Mouse (Mus musculus) cerebellum, adult (tissue): Measurements from ENCODE around the gene Pygo2.
"Not testable (repeated sequence)": the region's sequence is repeated elsewhere in the genome, so short reads cannot be mapped to it uniquely, and the experiment has no call there.

Source experiments
- ATAC-seq: cut with Nextera tagmentation; 2 replicates; pipeline ENCODE4 v1.9.2; 2017; ENCODE audit warnings: mild to moderate bottlenecking, moderate library complexity, mixed read lengths; ENCODE audit not compliant: insufficient number of reproducible peaks, low FRiP score, low TSS enrichment

The Pygo2 gene

DNA sequence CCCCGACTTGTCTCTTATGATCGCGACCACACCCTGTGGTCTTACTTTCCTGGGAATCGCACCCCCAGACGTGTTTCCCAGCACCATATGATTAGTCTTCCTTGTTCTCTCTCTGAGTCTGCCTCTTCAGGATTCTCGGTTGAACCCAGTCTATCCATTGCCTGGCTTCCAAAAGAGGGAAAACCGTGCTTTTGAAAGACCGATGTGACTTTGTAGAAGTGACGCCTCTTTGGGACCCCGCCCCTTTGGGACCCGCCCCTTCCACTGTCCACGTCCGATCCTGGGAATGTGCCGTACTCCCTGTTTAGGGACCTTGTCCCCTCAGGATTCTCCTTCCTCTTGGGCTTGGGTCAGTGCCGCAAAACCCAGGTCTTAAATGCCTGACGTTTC is 11.2 kb upstream of the Pygo2 start:
- no peak for ATAC-seq

DNA sequence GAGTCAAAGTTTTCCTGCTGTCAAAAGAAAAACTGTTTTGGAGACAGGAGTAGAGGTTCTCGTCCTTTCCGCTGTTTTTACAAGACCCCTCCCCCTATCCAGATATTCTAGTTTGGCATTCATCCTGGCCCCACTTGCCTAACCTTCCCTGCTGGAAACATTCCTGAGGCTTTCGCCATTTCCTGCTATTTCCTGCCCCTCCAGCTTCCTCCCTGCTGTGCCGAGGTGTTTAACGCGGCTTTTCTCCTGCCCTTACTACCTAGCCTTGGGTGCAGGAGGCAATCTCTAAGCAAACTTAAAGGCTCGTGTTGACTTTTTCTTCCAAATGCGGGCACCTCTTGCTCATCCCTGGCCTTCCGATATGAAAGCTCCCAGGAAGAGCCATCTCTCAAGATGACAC is 10.4 kb upstream of the Pygo2 start:
- no peak for ATAC-seq

DNA sequence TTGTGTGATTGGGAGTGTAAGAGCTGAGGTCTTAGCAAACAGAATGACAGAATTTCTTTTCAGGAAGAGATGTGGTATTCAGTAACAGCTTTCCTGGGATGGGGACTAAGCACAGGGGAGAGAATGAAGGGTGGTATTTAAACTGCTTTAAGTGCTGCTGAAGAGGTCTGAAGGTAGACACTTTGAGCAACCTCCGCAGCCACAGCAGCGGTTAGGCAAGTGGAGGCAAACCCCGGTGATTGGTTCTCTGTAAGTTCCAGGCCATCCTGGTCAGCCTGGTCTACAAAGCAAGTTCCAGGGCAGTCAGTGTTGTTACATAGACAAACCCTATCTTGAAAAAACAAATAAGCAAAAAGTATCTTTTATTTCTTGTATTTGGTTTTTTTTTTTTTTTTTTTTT is 10.0 kb upstream of the Pygo2 start:
- no peak for ATAC-seq

DNA sequence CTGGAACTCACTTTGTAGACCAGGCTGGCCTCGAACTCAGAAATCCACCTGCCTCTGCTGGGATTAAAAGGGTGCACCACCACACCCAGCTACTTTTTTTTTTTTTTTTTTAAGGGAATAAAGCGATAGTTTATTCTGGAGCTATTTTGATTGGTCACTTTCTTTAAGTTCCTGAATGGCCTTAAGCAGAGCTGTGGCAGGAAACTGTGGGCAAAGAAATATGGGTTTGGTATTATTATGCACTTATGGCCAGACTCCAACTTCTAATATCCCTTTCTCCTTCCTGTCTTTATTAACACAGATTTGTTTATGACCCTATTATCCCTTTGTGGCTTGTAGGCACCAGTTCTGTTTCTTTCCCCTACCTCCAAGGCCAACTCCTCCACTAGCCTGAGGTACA is 9.6 kb upstream of the Pygo2 start:
- ATAC-seq: no peak

DNA sequence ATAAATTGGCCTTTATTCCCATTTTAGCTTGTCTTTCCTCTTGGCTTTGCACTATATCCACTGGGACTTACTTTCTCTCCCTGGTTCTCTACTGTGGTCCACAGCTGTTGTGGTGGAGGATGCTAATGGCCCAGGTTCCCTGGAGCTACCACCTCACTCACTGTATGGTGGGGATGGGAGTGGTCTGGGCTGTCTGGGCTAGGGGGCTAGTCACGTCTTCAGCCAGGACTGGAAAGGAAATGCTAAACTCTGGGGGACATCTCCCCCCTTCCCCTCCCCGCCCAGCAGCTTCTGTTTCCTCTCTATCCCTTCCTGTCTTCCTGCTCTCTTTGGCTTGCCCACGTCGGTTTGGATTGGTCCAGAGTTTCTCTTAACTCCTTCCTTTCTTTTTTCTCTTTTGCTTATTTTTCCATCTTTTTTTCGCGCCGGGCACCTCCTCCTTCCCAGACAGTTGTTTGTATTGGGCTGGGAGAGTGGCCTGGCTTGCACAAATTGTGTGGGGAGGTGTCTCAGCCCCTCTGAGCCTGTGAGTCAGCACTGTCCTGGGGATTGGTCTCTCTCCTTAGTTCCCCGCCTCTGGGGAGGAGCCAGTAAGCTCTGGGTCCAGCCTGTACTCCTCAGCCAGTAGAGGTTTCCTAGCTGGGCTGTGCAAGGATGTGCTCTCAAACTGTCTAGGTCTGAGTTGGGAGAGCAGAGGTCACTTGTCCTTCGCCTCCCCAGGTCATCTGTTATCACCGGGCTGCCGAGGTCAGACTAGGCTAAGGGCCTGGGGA is 8.8 kb upstream of the Pygo2 start:
- peak; percentile 74 for ATAC-seq

DNA sequence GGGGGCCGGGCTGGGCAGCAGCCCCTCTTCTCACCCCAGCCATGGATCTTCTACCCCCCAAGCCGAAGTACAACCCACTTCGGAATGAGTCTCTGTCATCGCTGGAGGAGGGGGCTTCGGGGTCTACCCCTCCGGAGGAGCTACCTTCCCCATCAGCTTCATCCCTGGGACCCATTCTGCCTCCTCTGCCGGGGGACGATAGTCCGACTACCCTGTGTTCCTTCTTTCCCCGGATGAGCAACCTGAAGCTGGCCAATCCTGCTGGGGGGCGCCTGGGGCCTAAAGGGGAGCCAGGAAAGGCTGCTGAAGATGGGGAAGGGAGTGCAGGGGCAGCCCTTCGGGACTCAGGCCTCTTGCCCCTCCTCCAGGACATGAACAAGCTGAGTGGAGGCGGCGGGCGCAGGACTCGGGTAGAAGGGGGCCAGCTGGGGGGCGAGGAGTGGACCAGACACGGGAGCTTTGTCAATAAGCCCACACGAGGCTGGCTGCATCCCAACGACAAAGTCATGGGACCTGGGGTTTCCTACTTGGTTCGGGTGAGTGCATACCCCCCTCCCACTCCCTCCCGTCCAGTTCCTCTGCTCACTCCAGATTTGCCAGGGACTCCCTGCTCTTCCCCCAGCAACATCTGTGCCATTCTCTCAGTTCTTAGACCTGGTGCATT is 8.1 kb upstream of the Pygo2 start:
- ATAC-seq: no peak

DNA sequence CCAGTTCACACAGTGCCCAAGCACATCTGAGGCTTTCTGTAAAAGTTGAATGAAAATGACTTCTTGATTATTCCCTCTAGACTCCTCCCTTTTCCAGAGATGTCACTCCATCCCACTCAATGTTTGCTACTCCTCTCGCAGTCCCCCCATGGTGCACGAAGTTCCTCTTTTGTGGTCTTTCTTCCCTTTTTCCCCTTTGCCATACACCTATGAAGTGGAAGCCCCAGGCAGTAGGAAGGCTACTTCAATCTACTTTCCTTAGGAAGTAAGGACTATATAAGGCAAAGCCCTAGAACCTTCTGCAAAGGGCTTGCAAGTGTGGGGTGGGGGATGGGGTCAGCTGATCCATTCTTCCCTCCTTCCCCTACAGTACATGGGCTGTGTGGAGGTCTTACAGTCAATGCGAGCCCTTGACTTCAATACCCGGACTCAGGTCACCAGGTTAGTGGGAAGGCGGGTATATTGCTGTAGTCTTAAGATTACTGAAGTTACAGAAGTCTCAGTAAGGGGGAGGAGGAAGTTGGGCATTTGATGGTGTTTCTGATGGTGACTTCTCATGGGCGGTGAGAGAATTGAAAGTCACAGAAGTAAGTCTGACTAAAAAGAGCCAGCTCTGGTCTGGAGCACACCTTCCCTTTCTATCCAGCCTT is 7.3 kb upstream of the Pygo2 start:
- no peak for ATAC-seq

DNA sequence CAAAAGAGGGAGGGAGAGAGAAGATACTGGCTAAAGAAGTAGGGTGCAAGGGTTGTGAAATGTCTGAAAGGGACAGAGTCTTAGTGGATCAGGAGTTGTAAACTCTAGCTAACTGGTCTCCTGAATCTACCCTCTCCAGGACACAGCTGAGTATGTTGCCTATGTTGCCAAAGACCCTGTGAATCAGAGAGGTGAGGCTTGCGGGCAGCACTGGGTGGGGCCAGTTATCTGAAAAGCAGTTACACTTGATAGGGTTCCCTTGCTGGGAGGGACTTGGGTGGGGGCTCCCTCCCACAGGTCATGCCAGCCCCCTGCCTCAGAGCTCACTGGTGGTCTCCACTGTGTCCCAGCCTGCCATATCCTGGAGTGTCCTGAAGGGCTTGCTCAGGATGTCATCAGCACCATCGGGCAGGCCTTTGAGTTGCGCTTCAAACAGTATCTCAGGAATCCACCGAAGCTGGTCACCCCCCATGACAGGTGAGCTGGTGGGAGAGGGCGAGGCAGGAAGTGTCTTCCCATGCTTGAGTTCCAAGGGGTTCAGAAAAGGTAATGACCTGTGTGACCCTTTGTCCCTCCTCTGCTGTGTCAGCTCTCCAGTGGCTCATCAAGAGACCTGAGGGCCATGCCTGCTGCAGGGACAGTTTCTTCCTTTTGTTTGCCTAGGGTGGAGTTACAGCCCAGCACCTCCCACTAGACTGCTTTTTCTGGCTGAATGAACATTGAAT is 5.4 kb upstream of the Pygo2 start:
- ATAC-seq: no peak

DNA sequence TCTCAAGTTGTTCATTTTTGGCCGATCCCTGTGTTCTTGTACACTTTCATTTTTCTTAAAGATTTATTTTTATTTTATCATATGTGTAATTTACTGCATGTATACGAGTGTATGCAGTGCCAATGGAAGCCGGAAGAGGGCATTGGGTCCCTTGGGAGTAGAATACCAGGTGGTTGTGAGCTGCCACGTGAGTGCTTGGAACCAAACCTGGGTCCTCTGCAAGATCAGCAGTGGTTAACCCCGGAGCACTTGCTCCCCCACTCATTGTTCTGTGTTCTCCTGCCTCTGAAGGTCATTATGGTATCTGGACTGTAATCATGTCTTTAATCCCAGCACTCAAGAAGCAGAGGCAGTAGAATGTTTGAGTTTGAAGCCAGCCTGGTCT is 4.9 kb upstream of the Pygo2 start:
- no peak for ATAC-seq

DNA sequence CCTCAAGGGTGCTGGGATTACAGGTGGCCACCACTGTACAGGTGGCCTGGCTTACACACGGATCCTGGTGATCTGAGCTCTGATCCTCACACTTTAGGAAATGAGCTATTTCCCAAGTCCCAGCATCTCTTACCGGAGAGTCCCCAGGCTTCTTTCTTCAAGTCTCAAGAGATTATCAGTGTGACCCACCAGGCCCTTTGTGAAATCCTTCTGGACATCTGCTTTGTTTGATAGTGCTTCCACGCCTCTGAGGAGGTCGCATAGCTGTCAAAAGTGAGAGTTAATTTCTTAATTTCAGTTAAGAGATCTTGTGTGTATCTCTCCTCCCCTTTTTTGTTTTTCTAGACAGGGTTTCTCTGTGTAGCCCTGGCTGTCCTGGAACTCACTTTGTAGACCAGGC is 4.1 kb upstream of the Pygo2 start:
- ATAC-seq: no peak

DNA sequence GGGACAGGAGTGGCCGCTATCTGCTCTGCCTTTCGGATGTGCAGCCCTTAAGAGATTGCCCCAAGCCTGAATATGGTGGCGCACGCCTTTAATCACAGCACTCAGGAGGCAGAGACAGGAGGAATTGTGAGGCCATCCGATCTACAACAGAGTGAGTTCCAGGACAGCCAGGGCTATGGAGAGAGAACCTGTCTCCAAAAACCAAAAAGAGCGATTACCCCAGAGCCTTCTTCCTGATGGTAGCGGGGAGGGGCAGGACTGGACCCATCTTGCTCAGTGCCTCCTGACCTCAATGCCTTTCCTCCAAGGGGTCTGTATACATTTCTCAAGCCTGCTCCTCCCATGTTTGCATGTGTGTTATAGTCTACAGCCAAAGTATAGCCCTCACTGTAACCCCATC is 993 bp upstream of the Pygo2 start:
- not testable (repeated sequence) for ATAC-seq

DNA sequence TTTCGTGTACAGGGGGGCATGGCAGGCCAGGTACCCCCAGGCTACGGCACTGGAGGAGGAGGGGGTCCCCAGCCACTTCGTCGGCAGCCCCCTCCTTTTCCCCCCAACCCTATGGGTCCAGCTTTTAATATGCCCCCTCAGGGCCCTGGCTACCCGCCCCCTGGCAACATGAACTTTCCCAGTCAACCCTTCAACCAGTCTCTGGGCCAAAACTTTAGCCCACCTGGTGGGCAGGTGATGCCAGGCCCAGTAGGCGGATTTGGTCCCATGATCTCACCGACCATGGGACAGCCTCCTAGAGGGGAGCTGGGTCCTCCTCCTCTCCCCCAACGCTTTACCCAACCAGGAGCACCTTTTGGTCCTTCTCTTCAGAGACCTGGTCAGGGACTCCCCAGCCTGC is 2.6 kb downstream of the Pygo2 start:
- ATAC-seq: no peak

DNA sequence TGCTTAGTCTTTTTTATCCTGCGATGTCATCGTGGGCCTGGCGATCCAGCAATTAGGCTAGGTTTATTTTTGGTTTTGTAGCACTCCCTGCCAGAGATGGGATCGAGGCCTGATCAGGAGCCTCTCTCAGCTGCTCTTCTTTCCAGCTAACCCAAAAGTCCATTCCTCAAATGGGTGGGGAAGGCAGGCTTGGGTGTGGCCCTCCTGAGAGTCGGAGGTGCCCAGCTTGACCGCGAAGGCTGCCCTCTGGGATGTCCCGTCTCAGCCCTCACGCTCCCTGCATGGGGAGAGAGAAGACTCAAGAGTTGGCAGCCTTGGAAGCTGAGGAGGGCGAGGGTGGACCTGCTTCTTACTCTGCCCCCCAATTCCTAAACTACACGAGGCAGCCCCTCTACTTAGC is 4.5 kb downstream of the Pygo2 start:
- no peak for ATAC-seq

DNA sequence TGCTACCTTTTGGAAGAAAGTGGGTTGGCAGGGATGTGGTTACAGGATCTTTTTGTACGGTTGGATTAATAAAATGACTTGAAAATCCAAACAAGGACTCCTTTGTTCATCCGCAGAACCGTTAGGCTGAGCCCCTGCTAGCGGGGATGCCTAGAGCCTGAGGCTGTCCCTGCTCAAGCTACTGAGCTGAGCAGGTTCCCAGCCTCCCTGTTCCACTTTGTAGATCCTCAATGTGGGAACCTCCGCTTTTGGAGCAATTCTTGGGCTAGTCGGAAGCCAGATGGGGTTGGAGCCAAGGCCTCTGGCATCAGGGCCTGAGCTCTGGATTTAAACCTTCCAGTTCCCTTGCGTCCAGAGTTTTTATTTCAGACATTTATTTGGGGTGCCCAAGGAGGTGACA is 5.0 kb downstream of the Pygo2 start:
- no peak for ATAC-seq

DNA sequence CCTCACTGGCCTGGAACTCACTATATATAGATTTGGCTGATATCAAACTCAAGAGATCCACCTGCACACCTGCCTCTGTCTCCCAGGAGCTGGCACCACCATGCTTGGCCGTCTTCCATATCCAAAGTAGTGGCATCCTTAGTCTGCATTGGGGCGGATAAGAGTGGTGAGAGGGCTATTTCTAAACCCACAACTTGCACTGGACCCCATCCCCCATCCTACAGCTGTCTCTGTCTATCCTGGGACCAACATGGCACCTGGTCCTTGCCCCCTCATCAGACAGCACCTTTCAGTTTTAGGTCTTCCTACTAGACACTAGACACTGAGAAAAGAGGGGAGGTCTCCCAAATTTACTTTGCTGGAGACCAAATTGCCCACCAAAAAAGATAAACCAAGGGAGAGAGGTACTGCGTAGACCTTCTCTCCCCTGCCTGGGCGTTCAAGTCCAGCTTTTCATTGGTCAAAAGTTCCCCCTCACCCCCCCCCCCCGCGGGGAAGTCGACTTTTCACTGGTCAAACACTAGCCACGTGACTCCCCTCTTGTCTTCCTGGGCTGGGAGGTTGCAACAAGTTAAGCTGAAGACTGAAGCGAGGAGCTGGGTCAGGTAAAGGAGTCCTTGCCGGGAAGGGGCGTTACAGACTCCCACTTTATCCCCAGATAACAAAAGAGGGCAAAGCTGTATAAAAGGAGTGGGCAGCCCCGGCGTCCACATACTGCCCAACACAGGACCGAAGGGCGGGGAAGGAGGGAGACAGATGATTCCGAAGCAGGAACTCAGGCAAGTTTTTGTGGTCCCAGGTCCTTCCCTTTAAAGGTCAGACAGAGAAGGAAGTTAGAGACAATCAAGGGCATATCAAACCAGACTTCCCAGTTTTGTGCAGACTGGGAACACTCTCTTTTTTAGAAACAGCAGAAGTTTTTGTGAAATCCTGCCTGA is 6.4 kb downstream of the Pygo2 start, which contains the start of gene Pbxip1:
Gene Pbxip1 (plus strand): TSS at position 531 of the 938 bp plus-strand sequence.
- ATAC-seq: no peak

DNA sequence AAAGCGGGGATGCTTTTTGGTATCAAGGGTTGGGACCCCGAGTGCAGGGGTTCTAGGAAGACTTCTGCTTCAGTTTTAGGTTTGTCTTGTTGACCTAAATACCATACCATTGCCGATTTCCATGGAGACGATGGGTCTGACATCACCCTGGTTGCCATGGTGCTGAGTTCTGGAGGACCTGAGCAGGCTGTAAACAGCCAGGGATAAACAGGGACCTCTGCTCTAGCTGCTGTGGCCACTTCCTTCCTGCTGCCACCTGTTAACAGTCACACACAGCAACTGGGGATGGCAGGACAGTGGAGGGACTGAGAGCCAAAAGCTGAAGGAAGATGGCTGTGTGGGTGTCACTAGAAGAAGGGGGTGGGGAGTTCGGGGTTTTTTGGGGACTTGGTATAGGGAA is 7.3 kb downstream of the Pygo2 start:
- no peak for ATAC-seq

DNA sequence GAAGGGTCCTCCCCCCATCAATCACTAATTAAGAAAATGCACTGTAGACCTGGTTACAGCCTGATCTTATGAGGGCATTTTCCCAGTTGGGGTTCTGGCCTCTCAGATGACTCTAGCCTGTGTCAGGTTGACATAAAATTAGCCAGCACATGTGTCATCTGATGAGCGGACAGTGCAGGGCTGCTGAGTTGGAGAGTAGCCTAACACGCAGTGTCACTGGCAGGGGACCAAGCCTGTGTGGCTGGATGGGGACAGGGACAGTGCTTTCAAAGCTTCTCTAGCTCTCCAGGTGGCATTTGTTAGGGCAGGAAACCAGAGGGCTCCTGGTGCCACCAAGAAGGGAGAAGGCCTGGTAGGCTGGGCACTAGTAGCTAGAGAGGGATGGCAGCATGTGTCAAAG is 10.7 kb downstream of the Pygo2 start:
- no peak for ATAC-seq

DNA sequence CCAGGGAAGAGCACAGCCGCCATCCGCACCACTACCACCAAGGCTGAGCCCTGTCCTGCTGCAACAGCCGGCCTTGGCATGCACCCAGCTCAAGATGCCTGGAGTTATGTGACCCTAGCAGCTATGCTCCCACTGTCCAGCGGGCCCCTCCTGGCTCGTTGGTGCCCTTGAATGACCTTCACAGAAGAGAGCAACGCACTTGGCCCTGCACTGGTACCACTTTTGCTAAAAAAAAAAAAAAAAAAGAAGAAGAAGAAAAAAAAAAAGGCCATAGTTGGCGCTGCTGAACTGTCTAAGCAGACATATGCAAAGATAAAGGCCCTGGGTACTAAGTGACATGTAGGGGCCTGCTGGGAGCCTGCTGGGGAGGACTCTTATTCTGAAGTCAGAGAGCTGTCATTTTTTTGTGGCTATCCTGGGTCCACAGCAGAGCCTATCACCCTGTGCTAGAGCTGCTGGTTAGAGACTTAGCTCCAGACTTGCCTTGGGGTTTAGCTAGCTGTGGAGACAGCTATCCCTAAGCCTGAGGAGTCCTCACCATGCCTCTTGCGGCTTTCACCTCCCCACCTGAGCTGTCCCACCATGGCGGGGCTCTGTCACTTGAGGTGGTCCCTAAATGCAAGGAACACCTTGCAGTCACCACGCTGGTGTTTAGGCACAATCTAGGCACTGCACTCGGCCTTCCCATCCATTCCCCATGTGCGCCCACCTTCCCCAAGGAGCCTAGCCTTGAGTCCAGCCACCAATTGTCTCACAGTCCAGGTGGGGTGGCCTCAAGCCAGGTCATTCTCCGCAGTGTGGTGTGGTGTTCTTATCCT is 18.9 kb downstream of the Pygo2 start:
- no peak for ATAC-seq

DNA sequence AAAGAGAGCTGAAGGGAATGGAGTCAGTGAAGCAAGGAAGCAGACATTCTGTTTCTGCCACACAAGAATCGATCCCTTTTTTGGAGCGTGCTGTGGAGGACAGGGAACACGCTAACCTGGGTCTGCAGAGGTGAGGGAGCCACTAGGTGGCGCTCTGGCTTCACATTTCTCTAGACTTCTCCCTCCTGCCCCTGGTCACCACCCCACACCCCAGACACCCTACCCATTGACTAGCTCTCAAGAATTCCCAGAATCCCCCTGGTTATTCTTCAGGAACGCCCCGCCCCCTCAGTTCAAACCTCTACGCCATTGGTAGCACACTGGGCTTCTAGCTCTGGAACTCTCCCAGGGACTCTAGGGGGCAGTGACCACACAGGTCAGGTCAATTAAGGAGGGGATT is 19.5 kb downstream of the Pygo2 start:
- ATAC-seq: peak; percentile 41; the same call in 1 of the 2 replicates
